Mouse (Mus musculus): ENCODE measurements around the gene Ripor3. TPM values are rescaled to one million over a fixed set of nuclear protein-coding genes. Genes with fewer than 3 reads are reported as not detected.
"Not testable (repeated sequence)": the region's sequence is repeated elsewhere in the genome, so short reads cannot be mapped to it uniquely, and the experiment has no call there.

Gene Ripor3
- polyA plus RNA-seq (2015; fragmentation: Nextera tagmentation; extraction: Ambion mirVana) = 1.00 and 1.1 TPM in 2 replicates

DNA sequence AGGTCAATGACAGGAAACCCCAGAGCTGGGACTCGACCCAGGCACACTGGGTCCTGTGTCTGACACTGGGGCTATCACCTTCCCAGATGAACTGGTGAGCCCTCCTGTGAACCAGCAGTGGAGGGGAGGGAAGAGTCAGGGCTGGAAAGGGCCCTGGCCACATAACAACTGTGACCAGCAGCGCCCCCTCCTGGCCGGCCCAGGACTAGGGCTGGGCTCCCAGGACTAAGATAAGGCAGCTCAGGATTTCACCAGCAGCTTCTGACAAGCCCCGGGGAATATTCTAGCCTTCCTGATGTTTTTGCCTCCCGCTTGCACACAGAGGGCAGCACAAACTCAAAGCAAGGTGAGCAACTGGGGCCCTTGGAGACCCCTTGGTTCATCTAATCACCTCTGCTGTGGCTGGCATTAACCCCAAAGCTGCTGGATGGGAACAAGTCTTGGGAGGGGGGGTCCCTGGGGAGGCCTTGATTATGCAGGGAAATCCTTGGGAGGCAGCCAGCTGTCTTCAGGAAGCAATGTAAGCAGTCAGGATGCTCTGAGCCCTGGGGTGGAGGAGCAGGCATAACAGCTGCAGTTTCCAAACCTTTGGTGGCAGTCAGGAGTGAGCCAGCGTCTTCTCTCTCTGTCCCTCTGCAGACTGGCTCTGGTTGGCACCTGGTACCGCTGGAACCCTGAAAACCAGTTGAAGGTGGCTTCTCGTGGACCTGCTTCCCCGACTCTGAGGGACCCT lies at the start of gene Ripor3:
Ripor3 (minus strand) TSS at position 683 of the 733 bp plus-strand sequence.
- Histone ChIP-seq H3K36me3 (ENCODE audit: insufficient read depth, low read length) (no peaks in the 10 kb centered on the region), H3K9me3 (ENCODE audit: low read length) (no peaks in the 10 kb centered on the region), H3K4me2 (replicated peaks; ENCODE audit: low read depth, low read length) (no peak within 1 kb of the TSS), H3K9ac (replicated peaks; ENCODE audit: low read depth) (no peak within 1 kb of the TSS), H3K27ac (ENCODE audit: low read length) (no peak within 1 kb of the TSS), H3K4me3 (ENCODE audit: low read depth, low read length) (no peak within 1 kb of the TSS), H3K27me3 (replicated peaks; ENCODE audit: insufficient read depth, low read length) (no peaks in the 10 kb centered on the region), H3K4me1 (ENCODE audit: insufficient read depth, low read depth, low read length) (no peaks in the 10 kb centered on the region)
- TF ChIP-seq CTCF (IDR thresholded peaks at IDR 0.05) (peak; percentile 85), EP300 (IDR thresholded peaks at IDR 0.05) (no peak)
- DNase-seq (ENCODE audit: low spot score) (peak; percentile 87), ATAC-seq (peak; percentile 77)
- WGBS = 28% methylated on average over 9 of the region's 9 CpGs

DNA sequence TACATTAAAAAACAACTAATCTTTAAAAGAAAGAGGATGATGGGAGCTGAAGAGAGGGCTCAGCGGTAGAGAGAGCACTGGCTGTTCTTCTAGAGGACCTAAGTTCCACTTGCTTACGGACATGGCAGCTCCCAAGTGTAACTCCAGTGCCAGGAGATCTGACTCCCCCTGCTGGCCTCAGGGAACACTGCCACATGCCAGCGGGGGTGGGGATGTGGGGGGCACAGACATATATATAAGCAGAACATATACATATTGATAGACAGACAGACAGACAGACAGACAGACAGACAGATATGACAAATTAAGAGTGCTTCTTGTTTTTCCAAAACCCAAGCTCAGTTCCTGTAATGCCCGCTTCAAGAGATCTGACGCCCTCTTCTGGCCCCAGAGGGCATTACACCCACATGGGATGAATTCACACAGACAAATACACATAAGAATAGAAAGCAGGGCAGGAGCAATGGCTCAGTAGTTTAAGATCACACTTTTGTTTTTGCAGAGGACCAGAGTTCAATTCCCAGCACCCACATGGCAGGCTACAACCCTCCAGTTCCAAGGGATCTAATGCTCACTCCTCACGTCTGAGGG lies 48.9 kb upstream of the Ripor3 start:
- Histone ChIP-seq H3K4me1 (ENCODE audit: insufficient read depth, low read depth, low read length) (peaks cover 3% of the 10 kb centered on the region; the same call in 1 of the 2 replicates), H3K9ac (replicated peaks; ENCODE audit: low read depth) (no peak overlapping the region), H3K27ac (ENCODE audit: low read length) (no peak overlapping the region), H3K36me3 (ENCODE audit: insufficient read depth, low read length) (no peaks in the 10 kb centered on the region), H3K4me3 (ENCODE audit: low read depth, low read length) (no peak overlapping the region), H3K9me3 (ENCODE audit: low read length) (no peaks in the 10 kb centered on the region), H3K4me2 (replicated peaks; ENCODE audit: low read depth, low read length) (no peak overlapping the region), H3K27me3 (replicated peaks; ENCODE audit: insufficient read depth, low read length) (no peaks in the 10 kb centered on the region)
- TF ChIP-seq EP300 (IDR thresholded peaks at IDR 0.05) = no peak
- TF ChIP-seq CTCF (IDR thresholded peaks at IDR 0.05) = peak; percentile 50
- 71% methylated on average over 6 of the region's 6 CpGs for WGBS
- ATAC-seq (0 out of 2 replicates have a peak, but pooled peaks have one; percentile 30), DNase-seq (ENCODE audit: low spot score) (no peak)

DNA sequence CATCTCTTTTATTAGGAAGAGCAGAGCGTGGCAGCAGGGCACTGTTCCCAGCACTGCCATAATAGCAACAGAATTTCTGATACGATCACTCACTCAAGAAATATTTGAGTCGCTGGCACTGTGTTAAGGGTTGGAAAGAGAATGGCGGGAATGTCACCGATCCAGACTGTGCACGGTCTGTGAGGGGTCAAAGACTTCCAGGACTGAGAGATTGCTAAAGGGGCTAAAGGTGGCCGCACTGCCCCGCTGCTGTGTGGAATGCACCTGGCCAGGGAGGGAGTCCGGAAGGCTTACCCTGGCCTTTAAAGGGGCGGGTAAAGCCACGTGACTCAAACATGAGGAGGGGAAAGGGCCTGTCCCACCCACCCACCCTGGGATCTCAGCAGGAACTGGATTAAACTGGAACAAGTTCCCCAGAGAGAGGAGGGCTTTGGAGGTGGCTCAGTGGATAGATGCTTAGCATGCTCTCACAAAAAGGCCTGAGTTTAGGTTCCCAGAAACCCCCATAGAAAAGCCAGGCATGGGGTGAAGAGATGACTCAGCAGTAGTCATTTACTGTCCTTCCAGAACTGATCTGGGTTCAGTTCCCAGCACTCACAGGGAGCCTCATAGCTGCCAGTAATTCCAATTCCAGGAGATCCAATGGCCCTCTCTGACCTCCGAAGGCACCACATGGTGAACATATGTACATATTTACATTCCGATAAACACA lies 48.2 kb upstream of the Ripor3 start:
- Histone ChIP-seq H3K36me3 (ENCODE audit: insufficient read depth, low read length) (no peaks in the 10 kb centered on the region), H3K9ac (replicated peaks; ENCODE audit: low read depth) (no peak overlapping the region), H3K4me2 (replicated peaks; ENCODE audit: low read depth, low read length) (no peak overlapping the region), H3K27ac (ENCODE audit: low read length) (no peak overlapping the region), H3K4me1 (ENCODE audit: insufficient read depth, low read depth, low read length) (peaks cover 3% of the 10 kb centered on the region; the same call in 1 of the 2 replicates), H3K4me3 (ENCODE audit: low read depth, low read length) (no peak overlapping the region), H3K27me3 (replicated peaks; ENCODE audit: insufficient read depth, low read length) (no peaks in the 10 kb centered on the region), H3K9me3 (ENCODE audit: low read length) (no peaks in the 10 kb centered on the region)
- TF ChIP-seq CTCF (IDR thresholded peaks at IDR 0.05) = no peak
- peak; percentile 61 for TF ChIP-seq EP300 (IDR thresholded peaks at IDR 0.05)
- DNase-seq (ENCODE audit: low spot score) (no peak), ATAC-seq (peak; percentile 69)
- WGBS = 23% methylated on average over 13 of the region's 13 CpGs

DNA sequence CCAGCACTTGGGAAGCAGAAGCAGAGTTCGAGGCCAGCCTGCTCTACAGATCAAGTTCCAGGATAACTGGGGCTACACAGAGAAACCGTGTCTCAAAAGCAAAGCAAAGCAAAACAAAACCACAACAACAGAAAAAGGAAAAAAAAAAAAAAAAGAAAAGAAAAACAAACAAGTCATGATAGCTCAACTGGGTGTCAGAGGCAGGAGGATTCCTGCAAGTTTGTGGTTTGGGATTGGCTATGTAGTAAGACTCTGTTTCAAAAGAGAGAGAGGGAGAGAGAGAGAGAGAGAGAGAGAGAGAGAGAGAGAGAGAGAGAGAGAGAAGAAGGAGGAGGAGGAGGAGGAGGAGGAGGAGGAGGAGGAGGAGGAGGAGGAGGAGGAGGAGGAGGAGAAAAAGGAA lies 47.5 kb upstream of the Ripor3 start:
- H3K4me1 ChIP-seq (ENCODE audit: insufficient read depth, low read depth, low read length); H3K27ac ChIP-seq (ENCODE audit: low read length); H3K27me3 ChIP-seq (replicated peaks; ENCODE audit: insufficient read depth, low read length); DNase-seq (ENCODE audit: low spot score); ATAC-seq; H3K36me3 ChIP-seq (ENCODE audit: insufficient read depth, low read length); H3K4me3 ChIP-seq (ENCODE audit: low read depth, low read length); H3K9me3 ChIP-seq (ENCODE audit: low read length); H3K9ac ChIP-seq (replicated peaks; ENCODE audit: low read depth); H3K4me2 ChIP-seq (replicated peaks; ENCODE audit: low read depth, low read length): not testable (repeated sequence)
- 73% methylated on average over 2 of the region's 2 CpGs for WGBS

DNA sequence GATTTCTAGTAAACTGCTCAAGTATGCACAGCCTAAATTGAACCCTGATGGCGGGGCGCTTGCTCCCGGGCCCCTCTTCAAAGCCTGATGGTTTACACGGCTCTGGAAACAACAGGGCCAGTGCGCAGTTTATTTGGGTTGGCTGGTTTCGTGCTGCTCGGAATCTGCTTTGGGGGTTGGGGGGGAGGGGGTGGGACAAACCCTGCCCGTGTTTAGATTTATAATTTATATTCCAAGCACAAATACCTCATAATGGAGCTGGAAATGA lies 46.2 kb upstream of the Ripor3 start:
- no peak for ATAC-seq
- no peak for DNase-seq (ENCODE audit: low spot score)
- H3K27me3 ChIP-seq (replicated peaks; ENCODE audit: insufficient read depth, low read length) = no peaks in the 10 kb centered on the region
- no peak overlapping the region for H3K9ac ChIP-seq (replicated peaks; ENCODE audit: low read depth)
- 39% methylated on average over 8 of the region's 8 CpGs for WGBS
- H3K4me2 ChIP-seq (replicated peaks; ENCODE audit: low read depth, low read length) = no peak overlapping the region
- no peak overlapping the region for H3K27ac ChIP-seq (ENCODE audit: low read length)
- peaks cover 3% of the 10 kb centered on the region; the same call in 1 of the 2 replicates for H3K4me1 ChIP-seq (ENCODE audit: insufficient read depth, low read depth, low read length)
- H3K4me3 ChIP-seq (ENCODE audit: low read depth, low read length) = no peak overlapping the region
- TF ChIP-seq EP300 (IDR thresholded peaks at IDR 0.05) (no peak), CTCF (IDR thresholded peaks at IDR 0.05) (no peak)
- no peaks in the 10 kb centered on the region for H3K36me3 ChIP-seq (ENCODE audit: insufficient read depth, low read length)
- no peaks in the 10 kb centered on the region for H3K9me3 ChIP-seq (ENCODE audit: low read length)

DNA sequence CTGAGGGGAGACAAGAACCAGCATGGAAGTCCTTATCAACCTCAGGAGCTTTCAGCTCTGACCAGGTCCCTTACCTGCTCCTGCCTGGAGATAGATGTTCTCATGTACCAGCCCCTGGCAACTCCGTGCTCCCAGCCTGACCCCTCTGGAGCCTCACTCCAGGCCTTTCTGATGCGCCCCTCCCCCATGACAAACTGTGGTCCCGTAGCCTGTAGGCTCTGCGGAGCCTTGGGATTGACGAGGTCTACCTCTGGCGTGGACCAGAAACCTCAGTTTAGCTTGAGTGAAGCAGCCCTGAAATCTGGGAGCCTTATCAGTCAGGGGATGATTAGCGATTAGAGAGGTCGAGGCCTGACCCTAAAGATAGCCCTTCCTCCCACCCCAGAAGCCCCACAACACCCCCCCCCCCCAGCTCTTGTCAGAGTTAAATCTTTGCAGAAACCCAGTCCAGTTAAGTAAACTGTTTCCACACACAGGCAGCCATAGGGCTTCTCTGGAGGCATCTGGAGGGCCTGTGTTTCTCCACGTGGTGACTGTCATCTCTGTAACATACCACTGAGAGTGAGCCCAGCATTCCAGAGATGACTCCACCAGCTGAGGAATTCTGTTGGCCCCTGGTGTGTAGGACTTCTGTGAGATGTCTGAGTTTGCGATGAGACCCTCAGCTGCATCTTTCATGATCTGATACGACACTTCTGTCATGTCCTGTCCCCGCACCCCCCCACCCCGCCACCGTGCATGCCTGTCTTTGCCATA lies 45.7 kb upstream of the Ripor3 start:
- WGBS = 28% methylated on average over 14 of the region's 14 CpGs
- H3K4me2 ChIP-seq (replicated peaks; ENCODE audit: low read depth, low read length) = no peak overlapping the region
- no peaks in the 10 kb centered on the region for H3K9me3 ChIP-seq (ENCODE audit: low read length)
- H3K27me3 ChIP-seq (replicated peaks; ENCODE audit: insufficient read depth, low read length) = no peaks in the 10 kb centered on the region
- no peaks in the 10 kb centered on the region for H3K36me3 ChIP-seq (ENCODE audit: insufficient read depth, low read length)
- H3K4me3 ChIP-seq (ENCODE audit: low read depth, low read length) = no peak overlapping the region
- H3K9ac ChIP-seq (replicated peaks; ENCODE audit: low read depth) = no peak overlapping the region
- ATAC-seq (peak; percentile 50; the same call in 1 of the 2 replicates), DNase-seq (ENCODE audit: low spot score) (peak; percentile 49)
- peaks cover 3% of the 10 kb centered on the region; the same call in 1 of the 2 replicates for H3K4me1 ChIP-seq (ENCODE audit: insufficient read depth, low read depth, low read length)
- TF ChIP-seq EP300 (IDR thresholded peaks at IDR 0.05) = peak; percentile 52; the same call in 1 of the 2 replicates
- no peak for TF ChIP-seq CTCF (IDR thresholded peaks at IDR 0.05)
- no peak overlapping the region for H3K27ac ChIP-seq (ENCODE audit: low read length)

Data from lung, postnatal 0 days (tissue).